Mouse (Mus musculus) hindbrain, embryonic 11.5 days (tissue): ENCODE data around the gene Gng10. TPM values are rescaled to one million over a fixed set of nuclear protein-coding genes. Genes with fewer than 3 reads are reported as not detected.

Experiments used
- ATAC-seq: fragments of 200-750 bp; cut with Nextera tagmentation; 2 replicates; pipeline ENCODE4 v1.8.0; 2017; ENCODE audit warnings: mild to moderate bottlenecking, moderate TSS enrichment, moderate library complexity; ENCODE audit not compliant: low FRiP score
- DNase-seq: peaks from one replicate; pipeline ENCODE4 v3.0.0-alpha.2; 2015; ENCODE audit warnings: low spot score
- H3K27ac ChIP-seq: fragments of 300-500 bp; sonication (generic); 2 replicates; pipeline ENCODE4 v1.5.1; 2014; ENCODE audit warnings: mild to moderate bottlenecking, low read depth, low read length
- H3K27me3 ChIP-seq: fragments of 300-500 bp; sonication (generic); 2 replicates; pipeline ENCODE4 v1.6.1; 2014; ENCODE audit warnings: mild to moderate bottlenecking, low read length, moderate library complexity, mixed read lengths; ENCODE audit not compliant: control insufficient read depth, insufficient read depth
- H3K36me3 ChIP-seq: fragments of 300-500 bp; sonication (generic); 2 replicates; pipeline ENCODE4 v1.6.1; 2014; ENCODE audit warnings: mild to moderate bottlenecking, low read length, moderate library complexity, mixed read lengths; ENCODE audit not compliant: control insufficient read depth, insufficient read depth
- H3K4me1 ChIP-seq: fragments of 300-500 bp; sonication (generic); replicated peaks from 2 replicates; pipeline ENCODE4 v1.6.1; 2014; ENCODE audit warnings: low read length, mixed read lengths; ENCODE audit not compliant: control insufficient read depth, insufficient read depth
- H3K4me2 ChIP-seq: fragments of 300-500 bp; sonication (generic); replicated peaks from 2 replicates; pipeline ENCODE4 v1.6.1; 2014; ENCODE audit warnings: mild to moderate bottlenecking, low read depth, low read length
- H3K4me3 ChIP-seq: fragments of 300-500 bp; sonication (generic); 2 replicates; pipeline ENCODE4 v1.5.1; 2014; ENCODE audit warnings: low read depth, low read length
- H3K9ac ChIP-seq: fragments of 300-500 bp; sonication (generic); 2 replicates; pipeline ENCODE4 v1.6.1; 2014; ENCODE audit warnings: low read depth, low read length
- H3K9me3 ChIP-seq: fragments of 300-500 bp; sonication (generic); 2 replicates; pipeline ENCODE4 v1.6.1; 2016; ENCODE audit warnings: low read length; ENCODE audit not compliant: control insufficient read depth
- WGBS: fragments of 180-500 bp; shearing (Covaris S2); extraction: QIAGEN DNeasy Blood & Tissue Kit; methylation state at CpG from one replicate; pipeline ENCODE4 v1.1.7; 2014; 5-methylcytosine and 5-hydroxymethylcytosine counted together
- polyA plus RNA-seq: library from polyadenylated mRNA; unstranded; fragments of >200 nt; fragmentation: Nextera tagmentation; extraction: Ambion mirVana; gene quantifications from 2 replicates; pipeline ENCODE4 v1.2.1, GENCODE M21; 2014

Gene Gng10
- polyA plus RNA-seq, 1 experiment from 2014 or later: 104 TPM

DNA sequence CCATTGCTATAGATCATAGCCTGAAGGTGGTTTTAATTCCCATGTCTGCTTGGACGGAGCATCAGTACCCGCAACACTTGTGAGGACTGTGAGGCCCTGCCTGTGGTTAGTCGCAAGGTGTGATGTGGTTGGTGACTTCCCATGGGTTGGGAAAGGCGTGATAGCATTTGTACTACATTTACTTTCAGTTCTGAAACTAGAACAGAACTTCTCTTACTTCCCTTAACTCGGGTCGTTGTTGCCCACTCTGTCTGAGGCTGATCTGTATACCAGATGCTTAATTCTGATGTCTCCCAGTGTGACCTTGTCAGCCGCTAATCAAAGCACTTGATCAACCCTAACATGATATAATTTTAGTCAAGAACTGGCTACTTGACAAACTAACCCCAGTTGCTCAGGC lies 25.7 kb upstream of the Gng10 start:
- H3K27ac ChIP-seq: no peak overlapping the region
- ATAC-seq (no peak), DNase-seq (no peak)
- no peak overlapping the region for H3K4me2 ChIP-seq
- WGBS: 86% methylated on average over 7 of the region's 7 CpGs
- no peak overlapping the region for H3K4me3 ChIP-seq
- H3K9ac ChIP-seq: no peak overlapping the region
- H3K36me3 ChIP-seq: no peaks in the 10 kb centered on the region
- H3K27me3 ChIP-seq: no peaks in the 10 kb centered on the region
- no peaks in the 10 kb centered on the region for H3K9me3 ChIP-seq
- H3K4me1 ChIP-seq: no peaks in the 10 kb centered on the region; the same call in 1 of the 2 replicates

DNA sequence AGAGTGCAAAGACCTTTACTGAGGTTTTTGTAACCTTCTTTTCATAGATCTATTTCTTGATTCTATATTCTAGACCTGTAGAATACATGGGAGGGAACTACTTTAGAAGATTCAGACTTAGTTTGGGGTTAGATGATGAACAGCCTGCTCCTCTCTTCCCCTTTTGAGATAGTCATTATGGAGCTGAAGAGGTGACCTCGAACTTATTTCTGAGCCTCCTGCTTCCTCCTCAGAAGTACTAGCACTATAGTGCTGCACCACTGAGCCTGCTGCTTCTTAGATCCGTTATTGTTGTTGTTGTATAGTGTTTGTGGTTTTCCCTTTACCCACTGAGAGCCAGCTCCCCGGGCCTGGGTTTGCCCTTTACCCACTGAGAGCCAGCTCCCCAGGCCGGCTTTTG lies 25.2 kb upstream of the Gng10 start:
- no peak overlapping the region for H3K9ac ChIP-seq
- 73% methylated on average over 4 of the region's 4 CpGs for WGBS
- no peak for ATAC-seq

DNA sequence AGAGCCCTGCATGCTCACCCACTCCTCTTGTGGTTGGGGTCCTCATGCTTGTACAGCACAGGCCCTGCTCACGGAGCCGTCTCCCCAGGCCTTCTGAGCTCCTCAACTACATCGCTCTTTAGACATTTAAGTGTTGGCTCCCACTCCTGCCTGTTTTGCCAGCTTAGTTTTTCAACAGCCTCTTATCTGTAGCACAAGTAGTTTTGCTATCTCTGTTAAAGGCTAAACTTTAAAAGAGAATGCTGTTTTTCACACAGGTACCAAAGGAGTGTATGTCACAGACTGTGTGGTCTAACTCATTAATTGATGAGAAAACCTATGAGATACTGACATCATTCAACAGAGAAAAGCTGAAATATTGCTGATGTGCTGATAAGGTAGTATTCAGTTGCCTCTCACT lies 23.4 kb upstream of the Gng10 start:
- Histone ChIP-seq H3K4me2 (no peak overlapping the region), H3K36me3 (no peaks in the 10 kb centered on the region), H3K27ac (no peak overlapping the region), H3K9ac (no peak overlapping the region), H3K4me1 (no peaks in the 10 kb centered on the region), H3K9me3 (no peaks in the 10 kb centered on the region), H3K4me3 (no peak overlapping the region), H3K27me3 (no peaks in the 10 kb centered on the region)
- ATAC-seq (no peak), DNase-seq (no peak)
- 93% methylated on average over 3 of the region's 3 CpGs for WGBS

More for the DNA sequence above, 25.2 kb upstream of the Gng10 start:
- no peak overlapping the region for H3K4me3 ChIP-seq
- H3K9me3 ChIP-seq: no peaks in the 10 kb centered on the region
- no peaks in the 10 kb centered on the region for H3K4me1 ChIP-seq
- no peak for DNase-seq
- no peaks in the 10 kb centered on the region for H3K27me3 ChIP-seq
- no peaks in the 10 kb centered on the region for H3K36me3 ChIP-seq
- no peak overlapping the region for H3K4me2 ChIP-seq
- H3K27ac ChIP-seq: no peak overlapping the region

DNA sequence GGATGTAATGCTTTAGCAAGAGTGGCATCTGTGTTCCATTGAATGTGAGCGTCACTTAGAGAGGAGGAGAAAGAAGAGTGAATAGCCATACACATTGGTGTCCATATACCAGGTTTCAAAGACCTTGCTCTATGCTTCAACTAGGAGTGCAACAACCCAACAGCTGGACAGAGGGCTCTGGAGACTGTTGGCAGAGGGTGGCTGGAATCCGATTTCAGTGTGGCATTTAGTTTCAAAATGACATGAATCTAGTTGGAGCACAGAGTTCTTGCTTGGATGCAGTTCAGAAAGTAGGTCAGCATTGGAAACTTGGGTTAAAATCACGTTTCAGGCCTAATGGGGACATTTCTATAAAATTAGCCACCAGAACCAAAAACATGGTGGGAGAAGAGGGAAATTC lies 19.7 kb upstream of the Gng10 start:
- Histone ChIP-seq H3K27ac (no peak overlapping the region), H3K9me3 (no peaks in the 10 kb centered on the region), H3K4me2 (no peak overlapping the region), H3K4me3 (no peak overlapping the region), H3K27me3 (no peaks in the 10 kb centered on the region), H3K4me1 (no peaks in the 10 kb centered on the region), H3K36me3 (no peaks in the 10 kb centered on the region), H3K9ac (no peak overlapping the region)
- WGBS: 87% methylated on average over 3 of the region's 3 CpGs
- no peak for ATAC-seq
- DNase-seq: no peak

DNA sequence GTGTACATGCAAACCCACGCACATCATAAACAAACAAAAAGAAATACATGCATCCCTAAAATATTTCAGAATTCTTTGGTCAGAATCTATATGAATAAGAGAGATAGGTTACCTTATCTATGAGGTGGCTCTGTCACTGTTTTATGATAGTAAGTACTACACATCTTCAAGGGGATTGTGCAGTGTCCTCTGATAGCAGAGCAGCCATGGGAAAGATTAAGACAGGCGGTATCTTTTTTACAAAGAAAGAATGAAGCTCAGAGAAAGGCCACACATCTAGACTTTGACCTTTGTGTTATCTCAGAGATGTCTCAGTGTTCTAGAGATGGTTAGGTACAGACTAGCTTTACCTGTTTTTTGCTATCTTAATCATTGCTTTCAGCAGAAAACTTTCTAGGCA lies 18.0 kb upstream of the Gng10 start:
- no peak for ATAC-seq
- no peaks in the 10 kb centered on the region for H3K4me1 ChIP-seq
- H3K36me3 ChIP-seq: no peaks in the 10 kb centered on the region
- no peak overlapping the region for H3K4me3 ChIP-seq
- no peak overlapping the region for H3K9ac ChIP-seq
- WGBS: 94% methylated on average over 2 of the region's 2 CpGs
- no peak overlapping the region for H3K27ac ChIP-seq
- H3K9me3 ChIP-seq: no peaks in the 10 kb centered on the region
- no peak overlapping the region for H3K4me2 ChIP-seq
- no peaks in the 10 kb centered on the region for H3K27me3 ChIP-seq
- no peak for DNase-seq

DNA sequence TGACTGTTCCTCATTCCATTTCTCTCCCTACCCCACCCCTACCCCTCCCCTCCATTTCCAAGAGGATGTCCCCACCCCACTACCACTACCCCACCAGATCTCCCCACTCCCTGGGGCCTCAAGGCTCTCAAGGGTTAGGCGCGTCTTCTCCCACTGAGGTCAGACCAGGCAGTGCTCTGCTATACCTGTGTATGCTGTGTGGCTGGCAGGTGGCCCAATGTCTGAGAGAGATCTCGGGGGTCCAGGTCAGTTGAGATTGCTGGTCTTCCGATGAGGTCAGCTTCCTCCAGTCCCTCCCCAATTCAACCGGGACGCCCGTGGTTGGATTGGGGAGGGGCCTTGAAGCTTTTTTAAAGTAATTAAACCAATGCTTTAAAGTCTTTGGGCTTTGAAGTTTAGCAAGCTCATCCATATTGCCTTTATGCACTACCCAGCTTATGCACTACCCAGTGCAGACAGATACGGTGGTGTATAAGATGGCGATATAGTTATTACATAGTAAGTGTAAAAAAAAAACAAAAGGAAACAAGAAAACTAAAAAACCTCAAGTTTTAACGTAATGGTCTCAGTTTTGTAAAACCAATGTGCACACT lies 467 bp upstream of the Gng10 start:
- H3K4me3 ChIP-seq: peak overlapping the region; percentile 75
- DNase-seq: no peak
- H3K4me2 ChIP-seq: peak overlapping the region; percentile 78; the same call in 1 of the 2 replicates
- 84% methylated on average over 10 of the region's 10 CpGs for WGBS
- no peak for ATAC-seq
- H3K27ac ChIP-seq: 0 out of 2 replicates have a peak overlapping the region, but pooled peaks have one; percentile 81
- H3K36me3 ChIP-seq: no peaks in the 10 kb centered on the region
- no peaks in the 10 kb centered on the region for H3K9me3 ChIP-seq
- H3K9ac ChIP-seq: no peak overlapping the region
- H3K27me3 ChIP-seq: no peaks in the 10 kb centered on the region
- H3K4me1 ChIP-seq: no peaks in the 10 kb centered on the region; the same call in 1 of the 2 replicates

DNA sequence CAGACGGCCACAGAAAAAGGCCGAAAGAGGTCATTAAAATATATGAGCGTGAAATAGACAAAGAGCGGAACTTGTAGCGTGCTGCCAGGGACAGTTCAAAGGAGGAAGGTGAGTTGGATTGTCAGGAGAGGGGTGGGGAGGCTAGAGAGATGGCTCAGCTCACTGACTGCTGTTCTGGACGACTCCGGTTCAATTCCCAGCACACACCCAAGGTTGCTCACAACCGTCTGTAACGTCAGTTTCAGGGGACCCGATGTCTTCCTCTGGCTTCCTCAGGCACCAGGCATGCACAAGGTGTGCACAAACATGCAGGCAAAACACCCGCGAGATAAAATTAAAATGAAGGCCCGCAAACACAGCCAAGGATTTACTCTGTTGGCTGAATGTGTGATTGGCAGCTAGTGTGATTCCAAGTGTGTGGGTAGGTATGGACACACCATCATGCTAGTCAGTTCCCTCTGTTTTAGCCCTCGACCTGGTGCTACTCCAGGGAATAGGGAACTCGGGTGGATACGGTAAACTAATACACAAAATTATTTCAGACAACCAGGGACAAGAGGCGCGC lies 980 bp downstream of the Gng10 start:
- ATAC-seq (peak; percentile 43; the same call in 1 of the 2 replicates), DNase-seq (peak; percentile 13)
- H3K4me3 ChIP-seq: peak overlapping the region; percentile 75
- H3K36me3 ChIP-seq: no peaks in the 10 kb centered on the region
- no peaks in the 10 kb centered on the region; the same call in 1 of the 2 replicates for H3K4me1 ChIP-seq
- peak overlapping the region; percentile 78 for H3K4me2 ChIP-seq
- peak overlapping the region; percentile 81; the same call in 1 of the 2 replicates for H3K27ac ChIP-seq
- H3K27me3 ChIP-seq: no peaks in the 10 kb centered on the region
- H3K9ac ChIP-seq: peak overlapping the region; percentile 86; the same call in 1 of the 2 replicates
- WGBS: 61% methylated on average over 18 of the region's 18 CpGs
- H3K9me3 ChIP-seq: no peaks in the 10 kb centered on the region

DNA sequence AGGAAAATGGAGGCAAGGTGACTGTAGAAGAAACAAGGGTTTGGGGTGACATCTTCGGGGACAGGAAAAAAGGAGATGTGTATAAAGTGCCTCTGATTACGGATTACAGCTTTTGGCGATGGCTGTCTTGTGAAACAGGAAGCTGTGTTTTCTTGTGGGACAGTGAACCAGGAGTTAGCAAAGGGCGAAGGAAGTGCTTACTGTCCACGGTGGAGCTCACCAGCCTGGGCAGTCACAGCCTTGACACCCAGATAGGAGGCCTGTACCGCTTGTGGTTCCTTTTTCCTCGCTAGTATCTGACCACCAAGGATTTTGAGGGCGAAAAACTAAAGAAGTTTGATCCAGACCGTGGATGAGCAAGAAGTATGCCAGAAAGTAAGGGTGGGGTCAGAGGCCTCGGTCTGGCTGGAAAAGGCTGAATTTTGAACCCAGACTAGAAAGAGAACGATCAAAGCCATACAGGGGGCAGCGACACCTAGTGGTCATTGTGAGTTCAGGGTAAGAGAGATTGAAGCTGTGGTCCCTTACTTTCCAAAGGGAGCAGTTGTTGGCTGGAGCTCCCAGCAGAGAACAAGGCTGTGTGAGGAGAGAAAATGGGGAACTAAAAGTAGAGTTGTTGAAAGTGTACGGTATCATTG lies 1.7 kb downstream of the Gng10 start:
- no peak overlapping the region for H3K4me2 ChIP-seq
- H3K27me3 ChIP-seq: no peaks in the 10 kb centered on the region
- no peaks in the 10 kb centered on the region for H3K36me3 ChIP-seq
- no peaks in the 10 kb centered on the region for H3K9me3 ChIP-seq
- ATAC-seq (0 out of 2 replicates have a peak, but pooled peaks have one; percentile 48), DNase-seq (peak; percentile 85)
- no peak overlapping the region for H3K27ac ChIP-seq
- no peak overlapping the region for H3K9ac ChIP-seq
- no peak overlapping the region for H3K4me3 ChIP-seq
- no peaks in the 10 kb centered on the region; the same call in 1 of the 2 replicates for H3K4me1 ChIP-seq
- WGBS: 49% methylated on average over 13 of the region's 13 CpGs
